8 mouse cellular contexts compared by ENCODE assay signal in the genomic region with DNA sequence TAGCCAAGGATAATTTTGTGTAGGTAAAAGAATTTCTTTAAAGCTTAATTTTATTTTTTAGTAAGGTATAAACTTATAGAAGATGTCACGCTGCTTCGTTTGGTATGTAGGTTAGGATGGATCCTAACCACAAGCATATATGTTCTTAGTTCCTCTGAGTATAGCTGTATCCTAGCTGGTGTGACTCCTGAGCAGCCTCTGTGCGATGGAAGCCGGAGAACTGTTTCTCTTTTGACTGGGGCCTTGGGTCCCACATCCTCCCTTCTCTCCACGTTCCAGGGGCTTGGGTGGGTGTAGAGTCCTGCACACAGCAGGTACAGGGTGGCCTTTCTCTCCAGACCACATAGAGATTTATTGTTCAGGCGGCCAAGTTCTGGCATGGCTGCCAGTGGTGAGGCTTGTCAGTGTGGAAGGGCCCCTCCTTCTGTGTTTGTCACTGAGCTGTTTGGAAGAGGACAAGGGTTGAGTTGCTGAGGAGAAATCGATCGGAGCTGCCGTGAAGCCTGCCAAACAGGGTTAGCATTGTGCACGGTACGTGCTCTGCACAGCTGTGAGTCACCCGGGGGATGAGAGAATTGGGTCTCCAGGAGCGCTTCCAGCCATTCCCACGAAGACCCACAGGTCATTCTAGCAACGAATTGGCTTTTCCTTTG. TPM values are rescaled to one million over a fixed set of nuclear protein-coding genes. Genes with fewer than 3 reads are reported as not detected.
A peak's percentile ranks its signal among the peaks of the same experiment; 100 is the strongest.
DNase-seq lines count a peak whose midpoint lies in the region; TF ChIP-seq lines count a peak whose summit lies in the region.

No protein-coding gene starts in this region.

- no peaks in the 10 kb centered on the region for H3K4me1 ChIP-seq in cortical plate, adult 2 months (ENCODE audit: control insufficient read depth, insufficient read depth, low read length)
- H3K4me1 ChIP-seq in olfactory bulb, adult 2 months (ENCODE audit: control insufficient read depth, insufficient read depth, low read length) = peaks cover 14% of the 10 kb centered on the region

- peak overlapping the region; percentile 69; the same call in 1 of the 2 replicates for H3K27ac ChIP-seq in cortical plate, adult 2 months (ENCODE audit: insufficient read depth, low read length)
- peak overlapping the region; percentile 23; the same call in 1 of the 2 replicates for H3K27ac ChIP-seq in olfactory bulb, adult 2 months (ENCODE audit: insufficient read depth, low read depth, low read length)

- H3K4me3 ChIP-seq in cortical plate, adult 2 months (ENCODE audit: insufficient read depth, low read length) = no peak overlapping the region
- no peak overlapping the region for H3K4me3 ChIP-seq in olfactory bulb, adult 2 months (ENCODE audit: insufficient read depth, low read depth, low read length)

- peak; percentile 11 to 24 for DNase-seq in cerebellum, postnatal 10 days
- no peak for DNase-seq in cerebellum, adult 11-12 months
- peak; percentile 36 to 38 for DNase-seq in left cerebral cortex, postnatal 10 days (ENCODE audit: extremely low spot score in 1 of 2, low spot score in 2 of 2)
- no peak for DNase-seq in heart, adult 8-10 months (ENCODE audit: low spot score)
- no peak for DNase-seq in spleen, postnatal 14 days (ENCODE audit: low spot score in 2 of 2)
- no peak for DNase-seq in cerebellum, postnatal 36 days

- TF ChIP-seq CTCF in cortical plate, adult 2 months (IDR thresholded peaks at IDR 0.05; ENCODE audit: extremely low read depth, insufficient read depth, low read length) = no peak
- TF ChIP-seq CTCF in olfactory bulb, adult 2 months (IDR thresholded peaks at IDR 0.05; ENCODE audit: insufficient read depth, low read depth, low read length) = no peak

- no peak for TF ChIP-seq POLR2A in cortical plate, adult 2 months (IDR thresholded peaks at IDR 0.05; ENCODE audit: extremely low read depth, insufficient read depth, low read length)
- no peak for TF ChIP-seq POLR2A in olfactory bulb, adult 2 months (IDR thresholded peaks at IDR 0.05; ENCODE audit: insufficient read depth, low read depth, low read length)

- 47% methylated on average over 15 of the region's 15 CpGs for WGBS in olfactory bulb, adult 2 months

- intact Hi-C loops in left cerebral cortex, postnatal 10 days (cut with DNase I) = no loop called here

RNA-seq across cellular contexts. Expression of a gene that starts 6.9 kb away (rescaled TPM):
- polyA plus RNA-seq in cortical plate, adult 2 months (2012; rRNA removed) = 8.0 and 8.5 TPM in 2 replicates
- total RNA-seq in left cerebral cortex, postnatal 10 days (2021) = 10 to 100 TPM; 10.3 to 10.9 TPM
- polyA plus RNA-seq in olfactory bulb, adult 2 months (2012; ENCODE audit: insufficient read depth, insufficient read length, low replicate concordance, missing spikeins) = not detected in 2 replicates
- 1 to 10 TPM; 5.1 to 6.7 (median 5.6) TPM for total RNA-seq in heart, adult 8-10 months (2022)

Comparison
In these comparisons a context has a peak if more than half of its experiments do, and no peak if none do; other contexts are left out.
1. DNase-seq: peak in cerebellum, postnatal 10 days (2 of 2) and left cerebral cortex, postnatal 10 days (2 of 2); none in cerebellum, adult 11-12 months (single experiment), heart, adult 8-10 months (single experiment), spleen, postnatal 14 days (0 of 2) and cerebellum, postnatal 36 days (0 of 2).